8 mouse cellular contexts compared by ENCODE assay signal in genomic region chr9:106477649-106478048, GRCm38 (mm10). TPM values are rescaled to one million over a fixed set of nuclear protein-coding genes. Genes with fewer than 3 reads are reported as not detected.
DNase-seq lines count a peak whose midpoint lies in the region; ATAC-seq and TF ChIP-seq lines count a peak whose summit lies in the region.

No protein-coding gene starts in this region.

- H3K4me2 ChIP-seq in forebrain, embryonic 13.5 days, result peak overlapping the region; percentile 92
- peak overlapping the region; percentile 92 for H3K4me2 ChIP-seq in limb, embryonic 15.5 days

- TF ChIP-seq CTCF in MEL (IDR thresholded peaks at IDR 0.05 in 2 of 3, conservative IDR thresholded peaks at IDR 0.05 in 1 of 3; ENCODE audit: control insufficient read depth in 1 of 3, insufficient read depth in 1 of 3, low read depth in 2 of 3, low read length in 3 of 3, poor library complexity in 1 of 3, severe bottlenecking in 1 of 3), result no peak
- TF ChIP-seq CTCF in small intestine, adult 2 months (IDR thresholded peaks at IDR 0.05; ENCODE audit: extremely low read depth, insufficient read length, insufficient replicate concordance, low read depth, low read length), result no peak

- peak overlapping the region; percentile 70 to 78 for H3K4me3 ChIP-seq in MEL (ENCODE audit: control insufficient read depth in 1 of 2, insufficient read depth in 1 of 2, low read depth in 2 of 2, low read length in 2 of 2)
- H3K4me3 ChIP-seq in forebrain, embryonic 13.5 days, result peak overlapping the region; percentile 70
- peak overlapping the region; percentile 82 for H3K4me3 ChIP-seq in limb, embryonic 15.5 days
- peak overlapping the region; percentile 72 for H3K4me3 ChIP-seq in small intestine, adult 2 months (ENCODE audit: low read depth, low read length)

- TF ChIP-seq RAD21 in MEL (IDR thresholded peaks at IDR 0.05; ENCODE audit: low read depth, low read length), result no peak

- H3K9ac ChIP-seq in MEL (ENCODE audit: control insufficient read depth, low read depth, low read length, poor library complexity, severe bottlenecking), result peak overlapping the region; percentile 81
- H3K9ac ChIP-seq in forebrain, embryonic 13.5 days, result peak overlapping the region; percentile 68
- peak overlapping the region; percentile 54 for H3K9ac ChIP-seq in limb, embryonic 15.5 days

- peak; percentile 0 to 48; a peak in 1 of 4 replicates for TF ChIP-seq POLR2A in MEL (IDR thresholded peaks at IDR 0.05; ENCODE audit: control insufficient read depth in 1 of 2, insufficient read depth in 1 of 2, low read depth in 1 of 2, low read length in 2 of 2, poor library complexity in 1 of 2)
- no peak for TF ChIP-seq POLR2A in small intestine, adult 2 months (IDR thresholded peaks at IDR 0.05; ENCODE audit: low read depth, low read length)

- H3K27ac ChIP-seq in MEL (ENCODE audit: control insufficient read depth, low read depth, low read length), result peak overlapping the region; percentile 68
- no peak overlapping the region for H3K27ac ChIP-seq in forebrain, embryonic 13.5 days
- H3K27ac ChIP-seq in limb, embryonic 15.5 days, result no peak overlapping the region
- H3K27ac ChIP-seq in small intestine, adult 2 months (ENCODE audit: insufficient read depth, low read depth, low read length), result no peak overlapping the region

- peaks cover 27% of the 10 kb centered on the region for H3K79me2 ChIP-seq in MEL (ENCODE audit: control insufficient read depth, insufficient read depth, low read length, poor library complexity)

- WGBS in forebrain, embryonic 13.5 days, result 6% methylated on average over 16 of the region's 16 CpGs
- 3% methylated on average over 16 of the region's 16 CpGs for WGBS in limb, embryonic 15.5 days
- WGBS in small intestine, adult 2 months, result under 1% methylated on average over 16 of the region's 16 CpGs

- H3K4me1 ChIP-seq in MEL (ENCODE audit: control insufficient read depth in 1 of 2, insufficient read depth in 2 of 2, low read length in 2 of 2), result peaks cover 0 to 11% of the 10 kb centered on the region in 2 experiments; a peak in 3 of 4 replicates
- peaks cover 34% of the 10 kb centered on the region for H3K4me1 ChIP-seq in forebrain, embryonic 13.5 days
- peaks cover 43% of the 10 kb centered on the region for H3K4me1 ChIP-seq in limb, embryonic 15.5 days
- peaks cover 24% of the 10 kb centered on the region for H3K4me1 ChIP-seq in small intestine, adult 2 months (ENCODE audit: control insufficient read depth, insufficient read depth, insufficient read length, low read length)

- no peak for ATAC-seq in forebrain, embryonic 13.5 days
- ATAC-seq in limb, embryonic 15.5 days (ENCODE audit: insufficient number of reproducible peaks, low FRiP score, low TSS enrichment, low read depth), result no peak

- no peak for TF ChIP-seq EP300 in MEL (IDR thresholded peaks at IDR 0.05; ENCODE audit: low read depth in 1 of 2, low read length in 2 of 2)

- H3K9me3 ChIP-seq in MEL (replicated peaks; ENCODE audit: insufficient read depth, low read length), result no peaks in the 10 kb centered on the region
- no peaks in the 10 kb centered on the region for H3K9me3 ChIP-seq in forebrain, embryonic 13.5 days (replicated peaks)
- H3K9me3 ChIP-seq in limb, embryonic 15.5 days, result no peaks in the 10 kb centered on the region

- peak; percentile 4 to 10 for DNase-seq in layer of hippocampus, postnatal 10 days (ENCODE audit: low spot score in 2 of 2)
- DNase-seq in layer of hippocampus, adult 9-11 months, result no peak
- peak; percentile 70 for DNase-seq in MEL (ENCODE audit: low read depth, low spot score)
- DNase-seq in retina, embryonic 14.5 days (ENCODE audit: low spot score), result no peak
- no peak for DNase-seq in frontal cortex, adult 2 months (ENCODE audit: extremely low spot score in 1 of 2, low spot score in 1 of 2)

- H3K27me3 ChIP-seq in MEL (ENCODE audit: control insufficient read depth in 1 of 2, insufficient read depth in 2 of 2, low read length in 2 of 2), result no peaks in the 10 kb centered on the region
- H3K27me3 ChIP-seq in forebrain, embryonic 13.5 days, result no peaks in the 10 kb centered on the region
- H3K27me3 ChIP-seq in limb, embryonic 15.5 days, result peaks cover 3% of the 10 kb centered on the region; the same call in 1 of the 2 replicates
- no peaks in the 10 kb centered on the region for H3K27me3 ChIP-seq in small intestine, adult 2 months (ENCODE audit: control insufficient read depth, insufficient read depth, low read length)

- peaks cover 0 to 3% of the 10 kb centered on the region in 2 experiments; a peak in 3 of 4 replicates for H3K36me3 ChIP-seq in MEL (ENCODE audit: control insufficient read depth in 1 of 2, insufficient read depth in 2 of 2, low read length in 2 of 2)
- H3K36me3 ChIP-seq in forebrain, embryonic 13.5 days (ENCODE audit: poor library complexity, severe bottlenecking), result peaks cover 32% of the 10 kb centered on the region
- peaks cover 30% of the 10 kb centered on the region for H3K36me3 ChIP-seq in limb, embryonic 15.5 days
- peaks cover 8% of the 10 kb centered on the region for H3K36me3 ChIP-seq in small intestine, adult 2 months (ENCODE audit: control insufficient read depth, insufficient read depth, low read length)

TF ChIP-seq in MEL, 35 proteins besides CTCF, POLR2A, EP300 and RAD21 (continues in another document):
- TF ChIP-seq MXI1 (IDR thresholded peaks at IDR 0.05; ENCODE audit: low read depth, low read length) (no peak), E2F4 (IDR thresholded peaks at IDR 0.05; ENCODE audit: borderline replicate concordance, low read depth, low read length) (no peak), MYB (IDR thresholded peaks at IDR 0.05; ENCODE audit: low read depth, low read length) (no peak), SIN3A (IDR thresholded peaks at IDR 0.05; ENCODE audit: low read length) (no peak), USF2 (IDR thresholded peaks at IDR 0.05; ENCODE audit: borderline replicate concordance in 1 of 2, insufficient read depth in 1 of 2, low read depth in 1 of 2, low read length in 2 of 2) (no peak), CHD2 (IDR thresholded peaks at IDR 0.05; ENCODE audit: low read length) (no peak), RCOR1 (IDR thresholded peaks at IDR 0.05; ENCODE audit: low read depth, low read length) (no peak), TBP (IDR thresholded peaks at IDR 0.05; ENCODE audit: low read depth, low read length) (peak; percentile 30; the same call in 1 of the 2 replicates), POLR2AphosphoS2 (IDR thresholded peaks at IDR 0.05; ENCODE audit: low read length) (0 out of 2 replicates have a peak, but pooled peaks have one; percentile 7), GATA1 (IDR thresholded peaks at IDR 0.05; ENCODE audit: low read depth, low read length) (peak; percentile 65)

RNA-seq across cellular contexts. Expression of gene Parp3, which starts 0.9 kb away (rescaled TPM):
- 1 to 10 TPM; 2.4 to 2.8 TPM for total RNA-seq in layer of hippocampus, postnatal 10 days (2021)
- total RNA-seq in MEL (2012; rRNA removed), result 1.4 and 2.2 TPM in 2 replicates
- polyA plus RNA-seq in MEL (2012; ENCODE audit: insufficient read depth in 1 of 2, insufficient read length in 2 of 2, low read depth in 1 of 2, low replicate concordance in 2 of 2, missing spikeins in 1 of 2), result 1 to 10 TPM in 1 of 2 experiments, not detected in 1; 5.0 TPM
- polyA plus RNA-seq in forebrain, embryonic 13.5 days (2015; fragmentation: Nextera tagmentation; extraction: Ambion mirVana), result 0.23 and 0.70 TPM in 2 replicates
- polyA plus RNA-seq in limb, embryonic 15.5 days (2015; fragmentation: Nextera tagmentation; extraction: Ambion mirVana), result 6.1 and 8.5 TPM in 2 replicates
- 13.5 and 19.5 TPM in 2 replicates for polyA plus RNA-seq in small intestine, adult 2 months (2012; rRNA removed)
- polyA plus RNA-seq in frontal cortex, adult 2 months (2012; rRNA removed), result 4.3 and 5.1 TPM in 2 replicates

RNA-seq across cellular contexts. Expression of gene Rrp9, which starts 1.9 kb away (rescaled TPM):
- total RNA-seq in layer of hippocampus, postnatal 10 days (2021), result 10 to 100 TPM; 38.5 to 45.2 TPM
- 226 and 315 TPM in 2 replicates for total RNA-seq in MEL (2012; rRNA removed)
- polyA plus RNA-seq in MEL (2012; ENCODE audit: insufficient read depth in 1 of 2, insufficient read length in 2 of 2, low read depth in 1 of 2, low replicate concordance in 2 of 2, missing spikeins in 1 of 2), result 100 to 1,000 TPM in 1 of 2 experiments, not detected in 1; 395 TPM
- 52.8 and 58.5 TPM in 2 replicates for polyA plus RNA-seq in forebrain, embryonic 13.5 days (2015; fragmentation: Nextera tagmentation; extraction: Ambion mirVana)
- polyA plus RNA-seq in limb, embryonic 15.5 days (2015; fragmentation: Nextera tagmentation; extraction: Ambion mirVana), result 39.9 and 40.2 TPM in 2 replicates
- 11.1 and 18.3 TPM in 2 replicates for polyA plus RNA-seq in small intestine, adult 2 months (2012; rRNA removed)
- polyA plus RNA-seq in frontal cortex, adult 2 months (2012; rRNA removed), result 45.6 and 45.8 TPM in 2 replicates

RNA-seq across cellular contexts. Expression of gene Gpr62, which starts 11.9 kb away (rescaled TPM):
- total RNA-seq in layer of hippocampus, postnatal 10 days (2021), result 1 to 10 TPM; 1.8 to 2.0 TPM
- not detected in 2 replicates for total RNA-seq in MEL (2012; rRNA removed)
- polyA plus RNA-seq in MEL (2012; ENCODE audit: insufficient read depth in 1 of 2, insufficient read length in 2 of 2, low read depth in 1 of 2, low replicate concordance in 2 of 2, missing spikeins in 1 of 2), result under 1 TPM in 1 of 2 experiments, not detected in 1; 0.10 TPM
- 0.37 and 0.45 TPM in 2 replicates for polyA plus RNA-seq in forebrain, embryonic 13.5 days (2015; fragmentation: Nextera tagmentation; extraction: Ambion mirVana)
- 0.37 and 0.55 TPM in 2 replicates for polyA plus RNA-seq in limb, embryonic 15.5 days (2015; fragmentation: Nextera tagmentation; extraction: Ambion mirVana)
- polyA plus RNA-seq in small intestine, adult 2 months (2012; rRNA removed), result 0.09 and 0.39 TPM in 2 replicates
- polyA plus RNA-seq in frontal cortex, adult 2 months (2012; rRNA removed), result 9.7 and 11.2 TPM in 2 replicates

RNA-seq across cellular contexts. Expression of gene Iqcf1, which starts 22.1 kb away (rescaled TPM):
- total RNA-seq in layer of hippocampus, postnatal 10 days (2021), result not detected
- total RNA-seq in MEL (2012; rRNA removed), result 0.39 TPM in 1 of 2 replicates, not detected in the other
- under 1 TPM in 1 of 2 experiments, not detected in 1; 0.52 TPM for polyA plus RNA-seq in MEL (2012; ENCODE audit: insufficient read depth in 1 of 2, insufficient read length in 2 of 2, low read depth in 1 of 2, low replicate concordance in 2 of 2, missing spikeins in 1 of 2)
- polyA plus RNA-seq in forebrain, embryonic 13.5 days (2015; fragmentation: Nextera tagmentation; extraction: Ambion mirVana), result not detected in 2 replicates
- polyA plus RNA-seq in limb, embryonic 15.5 days (2015; fragmentation: Nextera tagmentation; extraction: Ambion mirVana), result not detected in 2 replicates
- polyA plus RNA-seq in small intestine, adult 2 months (2012; rRNA removed), result not detected in 2 replicates
- polyA plus RNA-seq in frontal cortex, adult 2 months (2012; rRNA removed), result not detected in 2 replicates

RNA-seq across cellular contexts. Expression of gene Pcbp4, which starts 24.6 kb away (rescaled TPM):
- total RNA-seq in layer of hippocampus, postnatal 10 days (2021), result 100 to 1,000 TPM; 226 to 234 TPM
- total RNA-seq in MEL (2012; rRNA removed), result 7.7 and 9.2 TPM in 2 replicates
- 10 to 100 TPM in 1 of 2 experiments, not detected in 1; 36.6 TPM for polyA plus RNA-seq in MEL (2012; ENCODE audit: insufficient read depth in 1 of 2, insufficient read length in 2 of 2, low read depth in 1 of 2, low replicate concordance in 2 of 2, missing spikeins in 1 of 2)
- polyA plus RNA-seq in forebrain, embryonic 13.5 days (2015; fragmentation: Nextera tagmentation; extraction: Ambion mirVana), result 243 and 274 TPM in 2 replicates
- 83.2 and 91.4 TPM in 2 replicates for polyA plus RNA-seq in limb, embryonic 15.5 days (2015; fragmentation: Nextera tagmentation; extraction: Ambion mirVana)
- 20.4 and 21.1 TPM in 2 replicates for polyA plus RNA-seq in small intestine, adult 2 months (2012; rRNA removed)
- polyA plus RNA-seq in frontal cortex, adult 2 months (2012; rRNA removed), result 220 and 253 TPM in 2 replicates

Comparison
In these comparisons a context has a peak if more than half of its experiments do, and no peak if none do; other contexts are left out.
1. DNase-seq: peak in layer of hippocampus, postnatal 10 days (2 of 2) and MEL (single experiment); none in layer of hippocampus, adult 9-11 months (single experiment), retina, embryonic 14.5 days (single experiment) and frontal cortex, adult 2 months (0 of 2).
2. Peak in every context shown above with its lines, with median percentiles within 50 percentile points of each other: H3K4me3 ChIP-seq and H3K9ac ChIP-seq.